17 mouse cellular contexts compared by ENCODE assay signal in the genomic region with DNA sequence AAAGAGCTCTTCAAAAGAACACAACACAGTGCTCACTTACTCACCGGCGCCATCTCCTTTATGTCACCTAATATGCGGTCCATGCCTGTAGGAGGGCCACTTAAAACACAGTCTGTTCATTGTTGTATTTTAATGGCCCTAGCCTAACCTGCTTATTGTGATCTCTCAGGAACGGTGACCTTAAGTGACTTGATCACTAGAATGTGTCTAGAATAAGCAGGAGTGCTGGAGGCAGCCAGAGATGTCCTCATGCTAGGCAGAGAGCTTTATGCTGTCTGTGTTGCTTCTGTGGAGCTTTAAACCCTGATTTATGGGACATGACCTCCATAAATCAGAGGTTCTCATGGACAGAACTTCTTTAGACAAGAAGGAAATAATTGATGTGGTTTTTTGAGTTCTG.
"Had no signal": no experiment of that assay in that cellular context is flagged by ENCODE, and none has a peak within 500 bp of the region (broad histone marks: within the 10 kb centered on the region; RNA-seq: fewer than 3 reads in every experiment).

No protein-coding gene starts in this region.

- H3K9me3 ChIP-seq: limb, embryonic 12.5 days; limb, embryonic 15.5 days; midbrain, embryonic 10.5 days; midbrain, embryonic 13.5 days had no signal

- H3K4me3 ChIP-seq: limb, embryonic 12.5 days; limb, embryonic 15.5 days; midbrain, embryonic 10.5 days; midbrain, embryonic 13.5 days had no signal

- ATAC-seq: intestine, postnatal 0 days; liver, postnatal 0 days; lung, postnatal 0 days; midbrain, embryonic 13.5 days; midbrain, embryonic 16.5 days had no signal

- H3K27me3 ChIP-seq: limb, embryonic 12.5 days; limb, embryonic 15.5 days; midbrain, embryonic 13.5 days had no signal

- H3K27ac ChIP-seq: limb, embryonic 12.5 days; limb, embryonic 15.5 days; liver, embryonic 14.5 days; macrophage; midbrain, embryonic 10.5 days; midbrain, embryonic 13.5 days had no signal

- H3K9ac ChIP-seq: limb, embryonic 12.5 days; limb, embryonic 15.5 days; liver, embryonic 14.5 days; liver, postnatal 0 days; lung, embryonic 14.5 days; midbrain, embryonic 13.5 days had no signal

- H3K4me2 ChIP-seq: limb, embryonic 12.5 days; limb, embryonic 15.5 days; liver, embryonic 11.5 days; lung, embryonic 14.5 days; midbrain, embryonic 13.5 days had no signal

- H3K4me1 ChIP-seq: limb, embryonic 15.5 days; midbrain, embryonic 10.5 days; midbrain, embryonic 13.5 days had no signal

- DNase-seq: kidney, adult 8-10 months; kidney, postnatal 4 days; left cerebral cortex, postnatal 4 days; liver, postnatal 0 days; lung, embryonic 14.5 days; thymus, adult 18-20 months; thymus, postnatal 36 days had no signal

- H3K36me3 ChIP-seq: limb, embryonic 12.5 days; limb, embryonic 15.5 days; midbrain, embryonic 13.5 days had no signal
